Mouse (Mus musculus): ENCODE results near the gene Corin.

DNA sequence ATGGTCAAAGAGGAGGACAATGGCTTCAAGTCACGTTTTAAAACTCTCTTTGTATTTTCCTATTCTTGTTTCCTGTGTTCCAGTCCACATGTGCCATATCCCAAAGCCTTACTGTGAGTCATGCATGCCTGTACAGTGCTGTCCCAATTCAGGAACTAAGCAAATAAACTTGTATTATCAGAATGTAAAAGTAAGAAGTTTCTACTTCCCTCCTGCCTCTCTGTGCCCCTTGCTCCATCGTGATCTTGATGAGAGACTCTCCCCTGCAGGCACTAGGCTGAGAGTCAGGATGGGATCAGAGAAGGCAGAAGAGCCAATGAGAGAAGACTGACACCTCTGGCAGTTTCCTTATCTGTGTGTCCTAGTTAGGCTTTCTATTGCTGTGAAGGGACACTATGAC is 13.0 kb downstream of the Corin start:
- TF ChIP-seq GATA1 (IDR thresholded peaks at IDR 0.05; ENCODE audit: borderline replicate concordance, low read length) (no peak), FLI1 (IDR thresholded peaks at IDR 0.05; ENCODE audit: low read length) (no peak)

Measured in megakaryocyte, embryonic 14.5 days (primary cell).